Mouse (Mus musculus) splenic B cell, adult 2 months (primary cell): ENCODE measurements around the gene Prdx1.
"Not testable (repeated sequence)": the region's sequence is repeated elsewhere in the genome, so short reads cannot be mapped to it uniquely, and the experiment has no call there.

Experiments used
- DNase-seq: peaks from one replicate; pipeline ENCODE4 v3.0.0-alpha.2; 2011; ENCODE audit warnings: low read depth, low spot score
- H3K27me3 ChIP-seq: 2 replicates; pipeline ENCODE4 v1.6.1; 2012; ENCODE audit warnings: mild to moderate bottlenecking, low read length, moderate library complexity, mixed read lengths; ENCODE audit not compliant: control insufficient read depth, poor library complexity, insufficient read depth, severe bottlenecking
- H3K36me3 ChIP-seq: 2 replicates; pipeline ENCODE4 v1.6.1; 2012; ENCODE audit warnings: mild to moderate bottlenecking, low read length, moderate library complexity, mixed read lengths; ENCODE audit not compliant: control insufficient read depth, poor library complexity, insufficient read depth, severe bottlenecking

Gene Prdx1

GRCm38 (mm10) chr4:116685402-116686061, at the start of gene Prdx1:
TSS of gene Prdx1 (plus strand) at chr4:116685544.
- Histone ChIP-seq H3K27me3 (no peaks in the 10 kb centered on the region), H3K36me3 (peaks cover 4% of the 10 kb centered on the region; the same call in 1 of the 2 replicates)
- peak; percentile 94 for DNase-seq

- no peak for DNase-seq
- Histone ChIP-seq H3K27me3 (no peaks in the 10 kb centered on the region), H3K36me3 (peaks cover 13% of the 10 kb centered on the region)
These were observed 46.5 kb upstream of the Prdx1 start for GRCm38 (mm10) chr4:116638821-116639220.

GRCm38 (mm10) chr4:116642071-116642470, 43.3 kb upstream of the Prdx1 start:
- peaks cover 11% of the 10 kb centered on the region for H3K36me3 ChIP-seq
- DNase-seq = no peak
- no peaks in the 10 kb centered on the region for H3K27me3 ChIP-seq

GRCm38 (mm10) chr4:116644326-116644725, 41.0 kb upstream of the Prdx1 start:
- Histone ChIP-seq H3K27me3 (no peaks in the 10 kb centered on the region), H3K36me3 (peaks cover 7% of the 10 kb centered on the region)
- DNase-seq = peak; percentile 66

GRCm38 (mm10) chr4:116645624-116646023, 39.7 kb upstream of the Prdx1 start:
- no peak for DNase-seq
- Histone ChIP-seq H3K36me3 (0 out of 2 replicates have a peak, but pooled peaks cover 4% of the 10 kb centered on the region), H3K27me3 (no peaks in the 10 kb centered on the region)

- no peak for DNase-seq
- Histone ChIP-seq H3K36me3 (0 out of 2 replicates have a peak, but pooled peaks cover 2% of the 10 kb centered on the region), H3K27me3 (no peaks in the 10 kb centered on the region)
These were observed 35.9 kb upstream of the Prdx1 start for GRCm38 (mm10) chr4:116649411-116649810.

GRCm38 (mm10) chr4:116650365-116650764, 35.0 kb upstream of the Prdx1 start:
- DNase-seq = no peak
- no peaks in the 10 kb centered on the region for H3K27me3 ChIP-seq

GRCm38 (mm10) chr4:116650924-116651796, 34.2 kb upstream of the Prdx1 start, which contains the start of gene Akr1a1:
TSS of gene Akr1a1 (minus strand) at chr4:116651680.
- H3K27me3 ChIP-seq = no peaks in the 10 kb centered on the region
- 0 out of 2 replicates have a peak, but pooled peaks cover 2% of the 10 kb centered on the region for H3K36me3 ChIP-seq
- DNase-seq = peak; percentile 81

More at GRCm38 (mm10) chr4:116650365-116650764, 35.0 kb upstream of the Prdx1 start:
- H3K36me3 ChIP-seq = 0 out of 2 replicates have a peak, but pooled peaks cover 2% of the 10 kb centered on the region

GRCm38 (mm10) chr4:116651797-116652135, 33.6 kb upstream of the Prdx1 start:
- H3K36me3 ChIP-seq = 0 out of 2 replicates have a peak, but pooled peaks cover 2% of the 10 kb centered on the region
- no peaks in the 10 kb centered on the region for H3K27me3 ChIP-seq
- no peak for DNase-seq

GRCm38 (mm10) chr4:116653228-116653627, 32.1 kb upstream of the Prdx1 start:
- Histone ChIP-seq H3K27me3 (no peaks in the 10 kb centered on the region), H3K36me3 (no peaks in the 10 kb centered on the region)
- DNase-seq = no peak

- no peak for DNase-seq
- H3K27me3 ChIP-seq = no peaks in the 10 kb centered on the region
- no peaks in the 10 kb centered on the region for H3K36me3 ChIP-seq
These were observed 30.2 kb upstream of the Prdx1 start for GRCm38 (mm10) chr4:116655100-116655499.

- no peaks in the 10 kb centered on the region for H3K36me3 ChIP-seq
- no peak for DNase-seq
- H3K27me3 ChIP-seq = no peaks in the 10 kb centered on the region
These were observed 29.7 kb upstream of the Prdx1 start for GRCm38 (mm10) chr4:116655658-116656057.

- H3K36me3 ChIP-seq = no peaks in the 10 kb centered on the region
- no peaks in the 10 kb centered on the region for H3K27me3 ChIP-seq
These were observed 27.4 kb upstream of the Prdx1 start for GRCm38 (mm10) chr4:116657971-116658370.

GRCm38 (mm10) chr4:116659474-116659873, 25.9 kb upstream of the Prdx1 start:
- no peaks in the 10 kb centered on the region for H3K27me3 ChIP-seq
- no peak for DNase-seq
- no peaks in the 10 kb centered on the region for H3K36me3 ChIP-seq

More at GRCm38 (mm10) chr4:116657971-116658370, 27.4 kb upstream of the Prdx1 start:
- DNase-seq = no peak

- not testable (repeated sequence) for H3K27me3 ChIP-seq, DNase-seq, H3K36me3 ChIP-seq
These were observed 25.4 kb upstream of the Prdx1 start for GRCm38 (mm10) chr4:116659916-116660315.
